Comparison of ENCODE assay signal across 15 mouse cellular contexts in the genomic region with DNA sequence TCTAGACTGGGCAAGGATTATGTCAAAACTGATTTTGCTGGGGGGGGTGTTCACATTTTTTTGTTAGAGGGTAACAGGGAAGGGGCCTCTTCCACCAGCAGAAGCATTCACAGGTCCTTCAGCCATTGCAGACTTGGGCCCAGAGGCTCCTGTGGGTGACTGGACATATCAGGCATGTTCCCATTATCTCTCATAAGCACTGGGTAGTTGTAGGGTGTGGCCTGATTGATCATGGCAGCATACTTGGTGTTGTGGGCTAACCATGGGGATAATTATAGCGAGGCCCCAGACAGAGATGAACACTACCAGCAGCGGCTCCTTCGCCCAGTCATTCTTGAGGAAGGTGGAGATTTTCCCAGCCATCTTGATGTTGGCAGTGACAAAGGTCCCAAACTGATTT.
A peak's percentile ranks its signal among the peaks of the same experiment; 100 is the strongest.
DNase-seq lines count a peak whose midpoint lies in the region; ATAC-seq lines count a peak whose summit lies in the region.
"Had no signal": no experiment of that assay in that cellular context is flagged by ENCODE, and none has a peak within 500 bp of the region (broad histone marks: within the 10 kb centered on the region; RNA-seq: fewer than 3 reads in every experiment).

No protein-coding gene starts in this region.

- 97% methylated on average over 3 of the region's 3 CpGs for WGBS in kidney, embryonic 15.5 days
- WGBS in kidney, embryonic 14.5 days: 93% methylated on average over 3 of the region's 3 CpGs
- 31% methylated on average over 3 of the region's 3 CpGs for WGBS in liver, embryonic 12.5 days (ENCODE audit: insufficient replicate concordance)
- WGBS in forebrain, embryonic 16.5 days: 99% methylated on average over 3 of the region's 3 CpGs

- no peak overlapping the region for H3K9ac ChIP-seq in kidney, embryonic 15.5 days
- H3K9ac ChIP-seq in kidney, embryonic 14.5 days (ENCODE audit: low read depth, low read length): no peak overlapping the region
- H3K9ac ChIP-seq in liver, embryonic 12.5 days: no peak overlapping the region; the same call in 1 of the 2 replicates
- H3K9ac ChIP-seq in forebrain, embryonic 16.5 days (replicated peaks; ENCODE audit: low read depth, low read length): no peak overlapping the region
- H3K9ac ChIP-seq: forebrain, embryonic 13.5 days; hindbrain, embryonic 15.5 days; limb, embryonic 15.5 days had no signal

- H3K4me1 ChIP-seq in kidney, embryonic 15.5 days: no peaks in the 10 kb centered on the region
- H3K4me1 ChIP-seq in kidney, embryonic 14.5 days (ENCODE audit: control insufficient read depth, insufficient read depth, low read length): no peaks in the 10 kb centered on the region
- peaks cover 61% of the 10 kb centered on the region for H3K4me1 ChIP-seq in liver, embryonic 12.5 days
- 0 out of 2 replicates have a peak, but pooled peaks cover 1% of the 10 kb centered on the region for H3K4me1 ChIP-seq in forebrain, embryonic 16.5 days (replicated peaks; ENCODE audit: control insufficient read depth, insufficient read depth, low read length)
- H3K4me1 ChIP-seq: limb, embryonic 15.5 days had no signal

- H3K4me3 ChIP-seq in kidney, embryonic 15.5 days (replicated peaks): no peak overlapping the region
- H3K4me3 ChIP-seq in kidney, embryonic 14.5 days (ENCODE audit: low read length): no peak overlapping the region
- no peak overlapping the region for H3K4me3 ChIP-seq in liver, embryonic 12.5 days
- H3K4me3 ChIP-seq in forebrain, embryonic 16.5 days (replicated peaks; ENCODE audit: low read length): no peak overlapping the region
- H3K4me3 ChIP-seq: forebrain, embryonic 13.5 days; hindbrain, embryonic 15.5 days; limb, embryonic 15.5 days; megakaryocyte, embryonic 14.5 days had no signal

- no peaks in the 10 kb centered on the region for H3K36me3 ChIP-seq in kidney, embryonic 15.5 days
- H3K36me3 ChIP-seq in kidney, embryonic 14.5 days (ENCODE audit: control insufficient read depth, insufficient read depth, low read length): no peaks in the 10 kb centered on the region
- H3K36me3 ChIP-seq in liver, embryonic 12.5 days: no peaks in the 10 kb centered on the region
- H3K36me3 ChIP-seq in forebrain, embryonic 16.5 days (ENCODE audit: control insufficient read depth, insufficient read depth): no peaks in the 10 kb centered on the region
- H3K36me3 ChIP-seq: hindbrain, embryonic 15.5 days; limb, embryonic 15.5 days had no signal

- peak; percentile 85; the same call in 1 of the 2 replicates for ATAC-seq in kidney, embryonic 15.5 days (replicated peaks; ENCODE audit: low FRiP score)
- ATAC-seq in kidney, embryonic 14.5 days (ENCODE audit: low FRiP score, low TSS enrichment): no peak
- peak; percentile 100 for ATAC-seq in liver, embryonic 12.5 days
- no peak for ATAC-seq in forebrain, embryonic 16.5 days
- ATAC-seq: forebrain, embryonic 13.5 days had no signal

- peak; percentile 84 for DNase-seq in c-Kit-positive CD71-positive TER-119-positive erythroid progenitor cells, embryonic 14.5 days (ENCODE audit: low spot score)
- peak; percentile 8 to 9 for DNase-seq in spleen, postnatal 14 days (ENCODE audit: low spot score in 2 of 2)
- DNase-seq in cerebellum, adult 11 months: no peak
- no peak for DNase-seq in embryo, embryonic 10 days (ENCODE audit: low spot score)
- DNase-seq: cerebellum, adult 8-10 months; kidney, adult 9 months; thymus, postnatal 25 days had no signal

- no peaks in the 10 kb centered on the region for H3K27me3 ChIP-seq in kidney, embryonic 15.5 days
- no peaks in the 10 kb centered on the region for H3K27me3 ChIP-seq in kidney, embryonic 14.5 days (ENCODE audit: control insufficient read depth, insufficient read depth, low read length)
- H3K27me3 ChIP-seq in liver, embryonic 12.5 days (replicated peaks): no peaks in the 10 kb centered on the region
- no peaks in the 10 kb centered on the region for H3K27me3 ChIP-seq in forebrain, embryonic 16.5 days (replicated peaks; ENCODE audit: control insufficient read depth, insufficient read depth, low read length)
- H3K27me3 ChIP-seq: forebrain, embryonic 13.5 days; hindbrain, embryonic 15.5 days; limb, embryonic 15.5 days; megakaryocyte, embryonic 14.5 days had no signal

- H3K27ac ChIP-seq in kidney, embryonic 15.5 days: no peak overlapping the region
- no peak overlapping the region for H3K27ac ChIP-seq in kidney, embryonic 14.5 days (ENCODE audit: low read depth, low read length)
- peak overlapping the region; percentile 79 for H3K27ac ChIP-seq in liver, embryonic 12.5 days
- no peak overlapping the region for H3K27ac ChIP-seq in forebrain, embryonic 16.5 days (ENCODE audit: low read length)
- H3K27ac ChIP-seq: forebrain, embryonic 13.5 days; hindbrain, embryonic 15.5 days; limb, embryonic 15.5 days had no signal

- H3K9me3 ChIP-seq in kidney, embryonic 15.5 days (replicated peaks): no peaks in the 10 kb centered on the region
- H3K9me3 ChIP-seq in kidney, embryonic 14.5 days (ENCODE audit: control insufficient read depth, low read length): no peaks in the 10 kb centered on the region
- no peaks in the 10 kb centered on the region for H3K9me3 ChIP-seq in liver, embryonic 12.5 days (replicated peaks)
- H3K9me3 ChIP-seq in forebrain, embryonic 16.5 days (ENCODE audit: control insufficient read depth, low read length): no peaks in the 10 kb centered on the region
- H3K9me3 ChIP-seq: forebrain, embryonic 13.5 days; hindbrain, embryonic 15.5 days; limb, embryonic 15.5 days; megakaryocyte, embryonic 14.5 days had no signal

- H3K4me2 ChIP-seq in kidney, embryonic 15.5 days: no peak overlapping the region
- H3K4me2 ChIP-seq in kidney, embryonic 14.5 days (replicated peaks; ENCODE audit: low read depth, low read length): no peak overlapping the region
- peak overlapping the region; percentile 50 for H3K4me2 ChIP-seq in liver, embryonic 12.5 days
- H3K4me2 ChIP-seq in forebrain, embryonic 16.5 days (ENCODE audit: low read length): no peak overlapping the region
- H3K4me2 ChIP-seq: forebrain, embryonic 13.5 days; hindbrain, embryonic 15.5 days; limb, embryonic 15.5 days had no signal

Comparison
In these comparisons a context has a peak if more than half of its experiments do, and no peak if none do; other contexts are left out.
1. ATAC-seq: peak in kidney, embryonic 15.5 days (single experiment) and liver, embryonic 12.5 days (single experiment); none in kidney, embryonic 14.5 days (single experiment) and forebrain, embryonic 16.5 days (single experiment).
2. DNase-seq: peak in c-Kit-positive CD71-positive TER-119-positive erythroid progenitor cells, embryonic 14.5 days (single experiment) and spleen, postnatal 14 days (2 of 2); none in cerebellum, adult 11 months (single experiment) and embryo, embryonic 10 days (single experiment).